In the genomic region with DNA sequence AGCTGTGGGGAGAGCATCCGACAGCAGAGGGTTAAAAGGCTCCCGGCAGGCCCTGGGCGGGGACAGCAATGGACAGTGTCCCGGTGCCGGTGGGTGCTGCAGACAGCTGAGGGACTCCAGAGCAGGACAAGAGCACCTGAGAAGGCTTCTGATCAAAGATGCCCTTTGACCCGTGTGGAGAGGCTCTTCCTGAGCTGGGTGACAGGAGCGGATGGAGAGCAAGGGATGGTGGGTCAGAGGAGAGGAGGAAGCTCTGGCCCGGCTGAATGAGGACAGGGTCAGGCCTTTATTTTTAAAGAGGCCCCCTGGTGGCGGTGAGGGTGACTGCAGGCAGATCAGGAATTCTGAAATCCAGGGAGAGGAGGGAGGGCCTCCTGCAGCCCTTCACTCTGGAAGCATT, we compare ENCODE assay signal across 8 mouse cellular contexts. TPM values are rescaled to one million over a fixed set of nuclear protein-coding genes. Genes with fewer than 3 reads are reported as not detected.
DNase-seq lines count a peak whose midpoint lies in the region; ATAC-seq and TF ChIP-seq lines count a peak whose summit lies in the region.

No protein-coding gene starts in this region.

- H3K4me1 ChIP-seq in G1E (ENCODE audit: insufficient read depth, low read depth, low read length): peaks cover 18% of the 10 kb centered on the region
- peaks cover 9% of the 10 kb centered on the region for H3K4me1 ChIP-seq in lung, embryonic 15.5 days

- under 1% methylated on average over 9 of the region's 9 CpGs for WGBS in lung, embryonic 15.5 days

- 0 out of 2 replicates have a peak, but pooled peaks cover 4% of the 10 kb centered on the region for H3K9me3 ChIP-seq in G1E (replicated peaks)
- no peaks in the 10 kb centered on the region for H3K9me3 ChIP-seq in lung, embryonic 15.5 days

- TF ChIP-seq CTCF in G1E (IDR thresholded peaks at IDR 0.05; ENCODE audit: low read depth, low read length): peak; percentile 69

- peaks cover 23% of the 10 kb centered on the region for H3K27me3 ChIP-seq in G1E (ENCODE audit: insufficient read depth, low read length)
- H3K27me3 ChIP-seq in lung, embryonic 15.5 days: peaks cover 11% of the 10 kb centered on the region; the same call in 1 of the 2 replicates

- H3K4me3 ChIP-seq in G1E (ENCODE audit: low read depth, low read length): no peak overlapping the region
- H3K4me3 ChIP-seq in lung, embryonic 15.5 days: peak overlapping the region; percentile 39

- peaks cover 57% of the 10 kb centered on the region for H3K36me3 ChIP-seq in G1E (replicated peaks)
- H3K36me3 ChIP-seq in lung, embryonic 15.5 days: peaks cover 38% of the 10 kb centered on the region

- H3K27ac ChIP-seq in lung, embryonic 15.5 days: 0 out of 2 replicates have a peak overlapping the region, but pooled peaks have one; percentile 8

- peak overlapping the region; percentile 67 for H3K4me2 ChIP-seq in lung, embryonic 15.5 days

- peak; percentile 68 for DNase-seq in G1E (ENCODE audit: low spot score)
- DNase-seq in cerebellum, adult 9-10 months: peak; percentile 92
- peak; percentile 73 for DNase-seq in layer of hippocampus, adult 9-10 months (ENCODE audit: low spot score)
- DNase-seq in ovary, postnatal 10 days (ENCODE audit: low spot score): peak; percentile 78
- peak; percentile 55 for DNase-seq in thymus, postnatal 36 days

- peak overlapping the region; percentile 40; the same call in 1 of the 2 replicates for H3K9ac ChIP-seq in lung, embryonic 15.5 days

- ATAC-seq in G1E (ENCODE audit: extremely low read depth, insufficient number of reproducible peaks, low FRiP score, poor library complexity, severe bottlenecking): peak; percentile 34; the same call in 1 of the 2 replicates
- peak; percentile 64 for ATAC-seq in frontal cortex, adult (ENCODE audit: low TSS enrichment)
- peak; percentile 66 to 67 for ATAC-seq in hematopoietic stem cell, adult 5-6 weeks (replicated peaks in 1 of 2; ENCODE audit: insufficient read depth in 1 of 2, low FRiP score in 2 of 2, low TSS enrichment in 1 of 2, low read depth in 1 of 2, poor library complexity in 2 of 2, severe bottlenecking in 2 of 2)
- peak; percentile 59 for ATAC-seq in lung, embryonic 15.5 days (ENCODE audit: borderline replicate concordance, extremely low read depth, low FRiP score, low TSS enrichment)

RNA-seq across cellular contexts. Expression of a gene that starts 4.9 kb away (rescaled TPM):
- total RNA-seq in G1E (2014; fragmentation: Nextera tagmentation) (67.0 and 104 TPM in 2 replicates), G1E (2017) (23.6 and 24.4 TPM in 2 replicates)
- 42.5 and 45.6 TPM in 2 replicates for polyA plus RNA-seq in G1E (2012)
- total RNA-seq in hematopoietic stem cell, adult 5-6 weeks (2017): 28.3 and 39.2 TPM in 2 replicates
- 39.2 and 44.9 TPM in 2 replicates for polyA plus RNA-seq in lung, embryonic 15.5 days (2015; fragmentation: Nextera tagmentation; extraction: Ambion mirVana)

RNA-seq across cellular contexts. Expression of a gene that starts 7.9 kb away (rescaled TPM):
- total RNA-seq in G1E (2014; fragmentation: Nextera tagmentation) (13.2 and 25.6 TPM in 2 replicates), G1E (2017) (20.1 and 24.2 TPM in 2 replicates)
- 15.9 and 16.7 TPM in 2 replicates for polyA plus RNA-seq in G1E (2012)
- 23.7 and 37.5 TPM in 2 replicates for total RNA-seq in hematopoietic stem cell, adult 5-6 weeks (2017)
- polyA plus RNA-seq in lung, embryonic 15.5 days (2015; fragmentation: Nextera tagmentation; extraction: Ambion mirVana): 46.9 and 47.8 TPM in 2 replicates

RNA-seq across cellular contexts. Expression of a gene that starts 16.1 kb away (rescaled TPM):
- total RNA-seq in G1E (2014; fragmentation: Nextera tagmentation) (558 and 607 TPM in 2 replicates), G1E (2017) (3,673 and 4,536 TPM in 2 replicates)
- 1,469 and 2,086 TPM in 2 replicates for polyA plus RNA-seq in G1E (2012)
- 77.1 and 108 TPM in 2 replicates for total RNA-seq in hematopoietic stem cell, adult 5-6 weeks (2017)
- polyA plus RNA-seq in lung, embryonic 15.5 days (2015; fragmentation: Nextera tagmentation; extraction: Ambion mirVana): 804 and 851 TPM in 2 replicates

RNA-seq across cellular contexts. Expression of a gene that starts 28.9 kb away (rescaled TPM):
- 26.6 and 31.4 TPM in 2 replicates for total RNA-seq in G1E (2014; fragmentation: Nextera tagmentation)
- total RNA-seq in G1E (2017): 13.9 and 18.1 TPM in 2 replicates
- 39.7 and 40.6 TPM in 2 replicates for polyA plus RNA-seq in G1E (2012)
- 7.7 and 8.4 TPM in 2 replicates for total RNA-seq in hematopoietic stem cell, adult 5-6 weeks (2017)
- 13.3 and 13.8 TPM in 2 replicates for polyA plus RNA-seq in lung, embryonic 15.5 days (2015; fragmentation: Nextera tagmentation; extraction: Ambion mirVana)

RNA-seq across cellular contexts. Expression of a gene that starts 43.1 kb away (rescaled TPM):
- total RNA-seq in G1E (2014; fragmentation: Nextera tagmentation): 207 and 231 TPM in 2 replicates
- 32.7 and 34.1 TPM in 2 replicates for total RNA-seq in G1E (2017)
- polyA plus RNA-seq in G1E (2012): 1,400 and 1,821 TPM in 2 replicates
- total RNA-seq in hematopoietic stem cell, adult 5-6 weeks (2017): 19.9 and 27.4 TPM in 2 replicates
- polyA plus RNA-seq in lung, embryonic 15.5 days (2015; fragmentation: Nextera tagmentation; extraction: Ambion mirVana): 31.9 and 35.5 TPM in 2 replicates
